Mouse (Mus musculus) spleen, adult 10 weeks (tissue): ENCODE measurements around the gene Ctse. TPM values are rescaled to one million over a fixed set of nuclear protein-coding genes. Genes with fewer than 3 reads are reported as not detected.

Source experiments
- polyA plus RNA-seq: library from polyadenylated mRNA; stranded (reverse); fragments of 350-450 nt; fragmentation: Illumina TruSeq; extraction: RNeasy Lipid Tissue Mini Kit (QIAGEN cat#74804); gene quantifications from one replicate; pipeline ENCODE4 v1.2.3, GENCODE M21; 2015; ENCODE audit warnings: low replicate concordance; ENCODE audit not compliant: insufficient read depth

The Ctse gene
- polyA plus RNA-seq: 51.9 TPM

GRCm38 (mm10) chr1:131637791-131638540 is at the start of gene Ctse:
Gene Ctse (plus strand): TSS chr1:131638306.

GRCm38 (mm10) chr1:131598905-131599304 is 39.2 kb upstream of the Ctse start, which contains the start of gene Avpr1b:
Gene Avpr1b (plus strand): TSS chr1:131599239.

GRCm38 (mm10) chr1:131688475-131688874 is 50.4 kb downstream of the Ctse start, which contains the start of gene Rab7b:
Gene Rab7b (plus strand): TSS chr1:131688695.

Other genes with a start within 250 kb of the Ctse start
- gene Srgap2, start 111.0 kb upstream of the Ctse start, polyA plus RNA-seq: 27.0 TPM
- gene Fam72a, start 110.4 kb upstream of the Ctse start, polyA plus RNA-seq: 1.8 TPM
- gene Avpr1b, start 39.1 kb upstream of the Ctse start, polyA plus RNA-seq: not detected
- gene Rab7b, start 50.4 kb downstream of the Ctse start, polyA plus RNA-seq: 23.4 TPM
- not detected for gene Slc26a9, start 105.7 kb downstream of the Ctse start, polyA plus RNA-seq
- gene Pm20d1, start 159.1 kb downstream of the Ctse start, polyA plus RNA-seq: 0.12 TPM
- gene Slc41a1, start 189.2 kb downstream of the Ctse start, polyA plus RNA-seq: 16.6 TPM
- 35.4 TPM for gene Rab29, start 228.9 kb downstream of the Ctse start, polyA plus RNA-seq